Mouse (Mus musculus) embryonic fibroblast, embryonic 13.5 days (primary cell): Measurements from ENCODE around the gene Prss57. TPM values are rescaled to one million over a fixed set of nuclear protein-coding genes. Genes with fewer than 3 reads are reported as not detected.

Experiments
- H3K27ac ChIP-seq: 2 replicates; pipeline ENCODE4 v1.5.1; 2012; ENCODE audit warnings: low read length, control low read depth, inconsistent platforms; ENCODE audit not compliant: insufficient read depth
- H3K4me1 ChIP-seq: 2 replicates; pipeline ENCODE4 v1.6.1; 2011; ENCODE audit warnings: low read length; ENCODE audit not compliant: control insufficient read depth, insufficient read depth
- H3K4me3 ChIP-seq: 2 replicates; pipeline ENCODE4 v1.5.1; 2011; ENCODE audit warnings: mild to moderate bottlenecking, control low read depth, low read length; ENCODE audit not compliant: insufficient read depth
- CTCF ChIP-seq: IDR thresholded peaks from 2 replicates; pipeline ENCODE4 v1.5.1; 2011; ENCODE audit warnings: mild to moderate bottlenecking, control low read depth, low read length, moderate library complexity, borderline replicate concordance; ENCODE audit not compliant: insufficient read depth
- POLR2A ChIP-seq: IDR thresholded peaks from 2 replicates; pipeline ENCODE4 v1.6.1; 2011; ENCODE audit warnings: low read depth, mild to moderate bottlenecking, control low read depth, low read length, moderate library complexity
- polyA plus RNA-seq: library from polyadenylated mRNA; stranded (reverse); fragments of >200 nt; gene quantifications from 2 replicates; pipeline ENCODE4 v1.2.4, GENCODE M21; 2011; ENCODE audit warnings: low read depth; ENCODE audit not compliant: missing spikeins, insufficient read length

The Prss57 gene
- not detected in 2 replicates for polyA plus RNA-seq

- Histone ChIP-seq H3K4me3 (no peak within 1 kb of the TSS), H3K27ac (no peak within 1 kb of the TSS), H3K4me1 (no peaks in the 10 kb centered on the region)
- no peak for TF ChIP-seq CTCF
- TF ChIP-seq POLR2A = no peak
These were observed at the start of gene Prss57 for GRCm38 (mm10) chr10:79790861-79791260. TSS of gene Prss57 (minus strand) at chr10:79790961.

GRCm38 (mm10) chr10:79840091-79840490 is 49.3 kb upstream of the Prss57 start:
- TF ChIP-seq CTCF (no peak), POLR2A (no peak)
- no peaks in the 10 kb centered on the region; the same call in 1 of the 2 replicates for H3K4me1 ChIP-seq
- H3K27ac ChIP-seq = peak overlapping the region; percentile 91
- H3K4me3 ChIP-seq = no peak overlapping the region

GRCm38 (mm10) chr10:79838151-79838550 is 47.4 kb upstream of the Prss57 start:
- Histone ChIP-seq H3K27ac (no peak overlapping the region), H3K4me3 (no peak overlapping the region), H3K4me1 (no peaks in the 10 kb centered on the region)
- TF ChIP-seq POLR2A = no peak
- TF ChIP-seq CTCF = no peak

- H3K4me1 ChIP-seq = no peaks in the 10 kb centered on the region
- H3K4me3 ChIP-seq = no peak overlapping the region
- H3K27ac ChIP-seq = no peak overlapping the region
- TF ChIP-seq POLR2A (no peak), CTCF (no peak)
These were observed 46.2 kb upstream of the Prss57 start for GRCm38 (mm10) chr10:79836918-79837317.

GRCm38 (mm10) chr10:79834769-79835398 is 44.1 kb upstream of the Prss57 start:
- TF ChIP-seq CTCF = peak; percentile 92
- TF ChIP-seq POLR2A = no peak
- Histone ChIP-seq H3K4me1 (no peaks in the 10 kb centered on the region), H3K4me3 (no peak overlapping the region), H3K27ac (no peak overlapping the region)

GRCm38 (mm10) chr10:79832786-79833181 is 42.0 kb upstream of the Prss57 start:
- H3K27ac ChIP-seq = no peak overlapping the region
- no peak overlapping the region for H3K4me3 ChIP-seq
- TF ChIP-seq CTCF (no peak), POLR2A (no peak)
- no peaks in the 10 kb centered on the region for H3K4me1 ChIP-seq

GRCm38 (mm10) chr10:79832026-79832785 is 41.4 kb upstream of the Prss57 start:
- Histone ChIP-seq H3K4me3 (no peak overlapping the region), H3K4me1 (no peaks in the 10 kb centered on the region), H3K27ac (no peak overlapping the region)
- no peak for TF ChIP-seq POLR2A
- TF ChIP-seq CTCF = no peak

- no peak overlapping the region for H3K27ac ChIP-seq
- H3K4me3 ChIP-seq = no peak overlapping the region
- TF ChIP-seq POLR2A (no peak), CTCF (no peak)
- H3K4me1 ChIP-seq = no peaks in the 10 kb centered on the region
These were observed 40.8 kb upstream of the Prss57 start for GRCm38 (mm10) chr10:79831583-79831982.

- no peak for TF ChIP-seq CTCF
- TF ChIP-seq POLR2A = no peak
- H3K27ac ChIP-seq = peak overlapping the region; percentile 61
- no peak overlapping the region for H3K4me3 ChIP-seq
- no peaks in the 10 kb centered on the region for H3K4me1 ChIP-seq
These were observed 33.7 kb upstream of the Prss57 start for GRCm38 (mm10) chr10:79824413-79824812.

GRCm38 (mm10) chr10:79823011-79823410 is 32.2 kb upstream of the Prss57 start:
- Histone ChIP-seq H3K4me1 (no peaks in the 10 kb centered on the region), H3K4me3 (no peak overlapping the region), H3K27ac (no peak overlapping the region)

More at GRCm38 (mm10) chr10:79823011-79823410, 32.2 kb upstream of the Prss57 start:
- TF ChIP-seq CTCF = no peak
- no peak for TF ChIP-seq POLR2A
